Mouse (Mus musculus) midbrain, embryonic 12.5 days (tissue): Measurements from ENCODE around the gene Stox2. TPM values are rescaled to one million over a fixed set of nuclear protein-coding genes. Genes with fewer than 3 reads are reported as not detected.

Experiments used
- ATAC-seq: fragments of 200-750 bp; cut with Nextera tagmentation; 2 replicates; pipeline ENCODE4 v1.8.0; 2017; ENCODE audit warnings: low read depth, moderate TSS enrichment, moderate library complexity; ENCODE audit not compliant: low FRiP score
- H3K27ac ChIP-seq: fragments of 300-500 bp; sonication (generic); replicated peaks from 2 replicates; pipeline ENCODE4 v1.5.1; 2016; ENCODE audit warnings: mild to moderate bottlenecking
- H3K27me3 ChIP-seq: fragments of 300-500 bp; sonication (generic); 2 replicates; pipeline ENCODE4 v1.6.1; 2016; ENCODE audit warnings: mild to moderate bottlenecking
- H3K36me3 ChIP-seq: fragments of 300-500 bp; sonication (generic); 2 replicates; pipeline ENCODE4 v1.6.1; 2016
- H3K4me1 ChIP-seq: fragments of 300-500 bp; sonication (generic); 2 replicates; pipeline ENCODE4 v1.6.1; 2016
- H3K4me2 ChIP-seq: fragments of 300-500 bp; sonication (generic); replicated peaks from 2 replicates; pipeline ENCODE4 v1.6.1; 2016; ENCODE audit warnings: mild to moderate bottlenecking, moderate library complexity
- H3K4me3 ChIP-seq: fragments of 300-500 bp; sonication (generic); 2 replicates; pipeline ENCODE4 v1.5.1; 2016; ENCODE audit warnings: mild to moderate bottlenecking
- H3K9ac ChIP-seq: fragments of 300-500 bp; sonication (generic); replicated peaks from 2 replicates; pipeline ENCODE4 v1.6.1; 2016; ENCODE audit warnings: mild to moderate bottlenecking, moderate library complexity
- H3K9me3 ChIP-seq: fragments of 300-500 bp; sonication (generic); 2 replicates; pipeline ENCODE4 v1.6.1; 2016; ENCODE audit warnings: mild to moderate bottlenecking
- WGBS: fragments of 180-500 bp; shearing (Covaris S2); methylation state at CpG from one replicate; pipeline ENCODE4 v1.1.7; 2016; 5-methylcytosine and 5-hydroxymethylcytosine counted together
- polyA plus RNA-seq: library from polyadenylated mRNA; unstranded; fragments of >200 nt; fragmentation: Nextera tagmentation; extraction: Ambion mirVana; gene quantifications from 2 replicates; pipeline ENCODE4 v1.2.1, GENCODE M21; 2016

Gene Stox2
- polyA plus RNA-seq, 1 experiment from 2014 or later: 53.6 TPM

- no peak for ATAC-seq
- no peaks in the 10 kb centered on the region for H3K36me3 ChIP-seq
- no peak overlapping the region for H3K9ac ChIP-seq
- no peaks in the 10 kb centered on the region for H3K4me1 ChIP-seq
- H3K4me2 ChIP-seq: no peak overlapping the region
- H3K27me3 ChIP-seq: no peaks in the 10 kb centered on the region
- H3K4me3 ChIP-seq: no peak overlapping the region
- H3K9me3 ChIP-seq: no peaks in the 10 kb centered on the region
- 59% methylated on average over 11 of the region's 11 CpGs for WGBS
- no peak overlapping the region for H3K27ac ChIP-seq
These were observed 311.4 kb downstream of the Stox2 start for GRCm38 (mm10) chr8:47134736-47135135.

- ATAC-seq: no peak
- 97% methylated on average over 3 of the region's 3 CpGs for WGBS
- Histone ChIP-seq H3K36me3 (no peaks in the 10 kb centered on the region), H3K4me3 (no peak overlapping the region), H3K4me1 (no peaks in the 10 kb centered on the region), H3K9ac (no peak overlapping the region), H3K4me2 (no peak overlapping the region), H3K27me3 (no peaks in the 10 kb centered on the region), H3K9me3 (no peaks in the 10 kb centered on the region), H3K27ac (no peak overlapping the region)
These were observed 312.8 kb downstream of the Stox2 start for GRCm38 (mm10) chr8:47133381-47133780.

Other genes with a start within 250 kb of the Stox2 start
- gene Trappc11, start 87.1 kb upstream of the Stox2 start, polyA plus RNA-seq: 46.1 and 48.3 TPM in 2 replicates
- 37.7 and 40.0 TPM in 2 replicates for gene Rwdd4a, start 87.3 kb upstream of the Stox2 start, polyA plus RNA-seq
- 14.4 and 14.6 TPM in 2 replicates for gene Ing2, start 229.2 kb upstream of the Stox2 start, polyA plus RNA-seq